Mouse (Mus musculus) olfactory bulb, adult 2 months (tissue): ENCODE data around the gene Zfp735. TPM values are rescaled to one million over a fixed set of nuclear protein-coding genes. Genes with fewer than 3 reads are reported as not detected.

Source experiments
- H3K27ac ChIP-seq: fragments of 200-500 bp; 2 replicates; pipeline ENCODE4 v1.5.1; 2012; ENCODE audit warnings: low read depth, low read length; ENCODE audit not compliant: insufficient read depth
- H3K4me1 ChIP-seq: fragments of 200-500 bp; 2 replicates; pipeline ENCODE4 v1.6.1; 2012; ENCODE audit warnings: low read length; ENCODE audit not compliant: control insufficient read depth, insufficient read depth
- H3K4me3 ChIP-seq: fragments of 200-500 bp; 2 replicates; pipeline ENCODE4 v1.5.1; 2012; ENCODE audit warnings: mild to moderate bottlenecking, low read depth, low read length, moderate library complexity; ENCODE audit not compliant: insufficient read depth
- CTCF ChIP-seq: fragments of 200-500 bp; IDR thresholded peaks from 2 replicates; pipeline ENCODE4 v1.5.1; 2012; ENCODE audit warnings: low read depth, mild to moderate bottlenecking, low read length, moderate library complexity; ENCODE audit not compliant: insufficient read depth
- POLR2A ChIP-seq: fragments of 200-500 bp; IDR thresholded peaks from 2 replicates; pipeline ENCODE4 v1.6.1; 2012; ENCODE audit warnings: mild to moderate bottlenecking, low read depth, low read length, moderate library complexity; ENCODE audit not compliant: insufficient read depth
- WGBS: fragments of 180-500 bp; shearing (Covaris S2); methylation state at CpG from one replicate; pipeline ENCODE4 v1.1.7; 2018; 5-methylcytosine and 5-hydroxymethylcytosine counted together
- polyA plus RNA-seq: library from polyadenylated mRNA; stranded (reverse); fragments of >200 nt; gene quantifications from 2 replicates; pipeline ENCODE4 v1.2.4, GENCODE M21; 2012; ENCODE audit warnings: low replicate concordance; ENCODE audit not compliant: missing spikeins, insufficient read depth, insufficient read length

Gene Zfp735
- not detected in 2 replicates for polyA plus RNA-seq

- H3K27ac ChIP-seq: no peak within 1 kb of the TSS
- TF ChIP-seq CTCF (no peak), POLR2A (no peak)
- 76% methylated on average over 2 of the region's 2 CpGs for WGBS
- H3K4me3 ChIP-seq: no peak within 1 kb of the TSS
- H3K4me1 ChIP-seq: no peaks in the 10 kb centered on the region
Measured at GRCm38 (mm10) chr11:73688478-73688877, at the start of gene Zfp735. Gene Zfp735 (plus strand): TSS chr11:73688778.

- no peaks in the 10 kb centered on the region for H3K4me1 ChIP-seq
- H3K4me3 ChIP-seq: no peak overlapping the region
- no peak overlapping the region for H3K27ac ChIP-seq
- TF ChIP-seq POLR2A (no peak), CTCF (no peak)
Measured at GRCm38 (mm10) chr11:73759115-73759514, 70.5 kb downstream of the Zfp735 start.

Other genes starting within 250 kb of the Zfp735 start
- not detected in 2 replicates for gene Olfr380, start 231.3 kb upstream of the Zfp735 start, polyA plus RNA-seq
- not detected in 2 replicates for gene Olfr381, start 197.2 kb upstream of the Zfp735 start, polyA plus RNA-seq
- not detected in 2 replicates for gene Olfr382, start 171.6 kb upstream of the Zfp735 start, polyA plus RNA-seq
- not detected in 2 replicates for gene Olfr385, start 95.8 kb upstream of the Zfp735 start, polyA plus RNA-seq
- not detected in 2 replicates for gene Olfr384, start 90.2 kb upstream of the Zfp735 start, polyA plus RNA-seq
- not detected in 2 replicates for gene Olfr389, start 91.9 kb downstream of the Zfp735 start, polyA plus RNA-seq
- not detected in 2 replicates for gene Olfr390, start 94.2 kb downstream of the Zfp735 start, polyA plus RNA-seq
- gene Olfr391-ps, start 114.3 kb downstream of the Zfp735 start, polyA plus RNA-seq: not detected in 2 replicates
- not detected in 2 replicates for gene Olfr392, start 128.3 kb downstream of the Zfp735 start, polyA plus RNA-seq
- gene Olfr393, start 162.7 kb downstream of the Zfp735 start, polyA plus RNA-seq: not detected in 2 replicates
- gene Olfr394, start 202.0 kb downstream of the Zfp735 start, polyA plus RNA-seq: not detected in 2 replicates
- gene Olfr395, start 220.5 kb downstream of the Zfp735 start, polyA plus RNA-seq: not detected in 2 replicates
- gene Olfr23, start 247.9 kb downstream of the Zfp735 start, polyA plus RNA-seq: not detected in 2 replicates